Mouse (Mus musculus) left cerebral cortex, adult 2 months (tissue): ENCODE results near the gene Adgrb3. TPM values are rescaled to one million over a fixed set of nuclear protein-coding genes. Genes with fewer than 3 reads are reported as not detected.

ENCODE experiments used
- DNase-seq, 2 experiments: peaks; one replicate each; pipeline ENCODE4 v3.0.0; 2021 to 2022; ENCODE audit warnings: low spot score in 2 of 2, mixed read lengths in 1 of 2; ENCODE audit errors: extremely low spot score in 1 of 2
- H3K27ac ChIP-seq: fragments of 200-600 bp; 2 replicates; pipeline ENCODE4 v1.8.1; 2022
- H3K4me3 ChIP-seq: fragments of 200-600 bp; 2 replicates; pipeline ENCODE4 v1.8.1; 2022
- CTCF ChIP-seq: fragments of 200-600 bp; IDR thresholded peaks from 2 replicates; pipeline ENCODE4 v1.8.1; 2022; ENCODE audit warnings: antibody characterized with exemption, mild to moderate bottlenecking, moderate library complexity
- intact Hi-C: fragments of 180-260 bp; cut with DNase I; formaldehyde crosslinking; loops from one replicate; pipeline ENCODE4 v1.15.1; 2025
- long read RNA-seq, 2 experiments: library from polyadenylated mRNA; stranded (forward); transcript quantifications; one replicate each; pipeline ENCODE4 v2.0.0; 2021; ENCODE audit warnings: borderline mapping rate in 2 of 2
- total RNA-seq, 2 experiments: library from RNA; stranded (reverse); gene quantifications; 2 replicates each; pipeline ENCODE4 v1.2.3; 2021

Gene Adgrb3
- 100 to 1,000 TPM; 100 to 103 TPM for total RNA-seq
- long read RNA-seq, experiment 1, transcript Adgrb3-203 (16 exons, 2,953 nt) = major isoform, 7 of 33 reads
- long read RNA-seq, experiment 1, partial matches to known transcripts = 13 of 33 reads
- long read RNA-seq, experiment 1, other reads (novel, unspliced or antisense) = 13 of 33 reads
- long read RNA-seq, experiment 2, partial matches to known transcripts = 16 of 23 reads
- long read RNA-seq, experiment 2, other reads (novel, unspliced or antisense) = 4 of 23 reads

DNA sequence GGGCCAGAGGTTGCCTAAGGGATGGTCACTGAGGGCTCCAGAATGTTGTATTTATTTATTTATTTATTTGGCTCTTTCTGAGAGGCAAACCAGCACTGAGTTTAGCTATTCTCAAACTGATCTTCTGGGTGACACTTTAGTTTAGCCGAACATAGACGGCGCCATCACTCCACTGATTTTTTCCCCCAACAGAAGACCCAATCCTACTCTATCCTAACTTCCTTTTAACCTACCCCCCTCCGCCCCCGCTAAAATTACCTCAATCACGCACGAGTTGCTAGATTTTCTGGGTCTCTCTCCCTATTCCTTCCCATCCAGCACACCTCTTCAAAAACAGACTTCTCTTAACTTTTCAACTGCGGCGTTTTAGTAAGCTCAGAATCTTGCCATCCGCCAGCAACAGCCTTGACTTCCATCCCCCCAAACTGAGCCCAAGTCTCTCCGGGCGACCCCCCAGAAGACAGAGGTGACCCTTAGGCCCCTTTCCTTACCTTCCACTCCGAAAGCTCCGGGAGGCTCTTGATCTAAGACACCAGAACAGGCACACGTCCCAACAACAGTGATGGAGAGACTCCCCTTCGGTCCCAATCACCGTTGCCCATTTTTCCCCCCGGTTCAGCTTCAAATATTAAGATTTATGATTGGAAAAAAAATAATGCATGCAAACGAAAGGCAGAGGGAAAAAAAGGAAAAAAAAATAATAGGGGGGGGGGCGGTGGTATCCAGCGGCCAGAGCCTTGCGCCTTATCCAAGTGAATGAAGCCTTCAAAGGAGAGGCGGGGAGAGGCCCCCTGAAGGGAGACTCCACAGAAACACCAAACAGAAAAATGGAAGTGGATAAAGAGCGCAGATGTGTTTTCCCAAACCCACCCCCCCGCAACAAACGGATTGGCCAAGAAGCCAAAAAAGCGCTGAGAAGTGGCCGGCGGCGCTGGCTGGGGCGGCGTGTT lies at the start of gene Adgrb3:
TSS of gene Adgrb3 (minus strand) at position 737 of the 950 bp plus-strand sequence.
- intact Hi-C loops = loop anchor here (5.0 to 10.0 kb wide), 3 partner anchors 927 to 1464 kb away; no protein-coding TSS in a partner anchor
- DNase-seq = peak; percentile 31 to 51

DNA sequence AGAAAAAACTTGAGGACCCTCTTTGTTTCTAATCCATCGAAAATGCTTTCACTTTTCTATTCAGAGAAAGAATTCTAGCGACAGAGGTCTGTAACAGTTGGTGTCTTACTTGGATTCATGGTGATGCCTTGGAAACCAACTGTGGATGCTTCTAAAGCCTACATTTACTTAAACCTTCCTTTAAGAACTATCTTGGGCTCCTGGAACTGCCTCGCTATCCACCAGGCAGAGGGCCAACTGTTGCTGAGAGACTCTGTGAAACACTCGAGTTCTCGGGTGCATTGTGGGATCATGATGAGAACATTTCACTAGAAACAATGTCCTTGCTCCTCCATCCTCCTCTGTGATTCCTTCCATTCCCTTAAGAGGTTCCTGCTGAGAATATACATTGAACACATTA lies 48.0 kb upstream of the Adgrb3 start:
- Histone ChIP-seq H3K4me3 (no peak overlapping the region), H3K27ac (no peak overlapping the region)
- no peak for TF ChIP-seq CTCF
- no peak for DNase-seq
- intact Hi-C loops = no loop called here

More for the DNA sequence above, at the start of gene Adgrb3:
- Histone ChIP-seq H3K4me3 (peak within 1 kb of the TSS; percentile 74), H3K27ac (peak within 1 kb of the TSS; percentile 94)
- peak; percentile 17 for TF ChIP-seq CTCF

DNA sequence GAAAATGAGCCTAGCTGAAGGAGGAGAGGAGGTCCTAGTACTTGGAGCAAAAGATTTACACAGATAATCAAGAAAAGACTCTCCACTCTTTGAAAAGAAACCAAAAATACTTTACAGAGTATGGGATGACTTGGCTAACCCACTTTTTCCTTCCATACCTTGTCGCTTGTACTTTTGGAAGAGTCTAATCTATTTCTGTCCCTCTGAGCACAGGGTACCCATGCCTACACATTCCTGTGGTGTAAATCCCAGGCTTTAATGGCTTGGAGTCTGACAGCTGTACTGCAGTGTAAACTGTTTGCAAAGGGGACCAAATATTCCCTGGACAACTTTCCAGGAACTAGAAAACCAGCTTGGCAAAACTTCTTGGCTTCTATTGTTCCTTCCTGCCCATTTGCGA lies 28.0 kb upstream of the Adgrb3 start:
- TF ChIP-seq CTCF = no peak
- intact Hi-C loops = no loop called here
- DNase-seq = no peak
- no peak overlapping the region for H3K27ac ChIP-seq
- H3K4me3 ChIP-seq = no peak overlapping the region

DNA sequence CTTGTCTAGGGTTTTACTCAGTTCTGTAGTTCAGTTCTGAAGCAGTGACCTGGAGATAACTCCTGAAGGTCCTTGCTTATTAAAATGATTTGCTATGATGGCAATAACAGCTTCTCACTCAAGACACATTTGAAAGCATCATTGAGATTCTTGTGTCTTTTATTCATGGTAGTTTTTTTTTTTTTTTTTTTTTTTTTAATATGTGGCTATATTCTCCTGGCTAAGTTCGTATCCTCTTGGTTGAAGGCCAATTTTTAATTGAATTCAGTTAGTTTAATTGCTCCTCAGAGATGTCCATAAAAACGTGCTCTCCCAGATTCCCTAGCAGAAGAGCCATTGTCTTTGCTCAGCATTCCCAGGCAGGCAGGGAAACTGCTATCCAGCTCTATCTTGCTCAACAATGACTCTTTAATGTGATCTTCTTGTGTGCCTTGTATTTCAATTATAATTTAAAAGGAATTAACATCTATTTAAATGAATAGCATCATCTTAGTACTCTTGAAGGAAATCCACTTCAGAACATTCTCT lies 25.0 kb upstream of the Adgrb3 start:
- Histone ChIP-seq H3K27ac (no peak overlapping the region), H3K4me3 (no peak overlapping the region)
- intact Hi-C loops = no loop called here
- DNase-seq = no peak
- TF ChIP-seq CTCF = no peak

DNA sequence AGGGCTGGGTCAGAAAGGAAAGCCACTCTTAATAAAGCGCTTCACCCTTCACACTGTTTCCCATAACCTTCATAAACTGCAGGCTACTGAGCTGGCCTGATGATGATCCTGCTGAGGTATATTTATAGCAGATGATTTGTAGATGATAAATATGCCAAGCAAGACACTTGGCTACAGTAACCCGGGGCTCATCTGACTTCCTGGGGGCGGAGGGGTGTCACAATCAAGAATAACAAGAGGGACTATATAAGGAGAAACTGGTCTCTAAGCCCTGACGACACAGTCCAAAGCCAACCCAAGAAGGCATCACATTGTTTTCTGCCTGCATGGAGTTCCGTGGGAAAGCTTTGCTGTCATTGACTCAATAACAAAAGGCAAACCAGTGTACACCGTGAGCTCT lies 2.8 kb upstream of the Adgrb3 start:
- Histone ChIP-seq H3K27ac (peak overlapping the region; percentile 32; the same call in 1 of the 2 replicates), H3K4me3 (peak overlapping the region; percentile 70)
- DNase-seq = no peak
- intact Hi-C loops = loop anchor here (5.0 to 10.0 kb wide), 2 partner anchors 60 to 453 kb away; no protein-coding TSS in a partner anchor
- TF ChIP-seq CTCF = no peak

DNA sequence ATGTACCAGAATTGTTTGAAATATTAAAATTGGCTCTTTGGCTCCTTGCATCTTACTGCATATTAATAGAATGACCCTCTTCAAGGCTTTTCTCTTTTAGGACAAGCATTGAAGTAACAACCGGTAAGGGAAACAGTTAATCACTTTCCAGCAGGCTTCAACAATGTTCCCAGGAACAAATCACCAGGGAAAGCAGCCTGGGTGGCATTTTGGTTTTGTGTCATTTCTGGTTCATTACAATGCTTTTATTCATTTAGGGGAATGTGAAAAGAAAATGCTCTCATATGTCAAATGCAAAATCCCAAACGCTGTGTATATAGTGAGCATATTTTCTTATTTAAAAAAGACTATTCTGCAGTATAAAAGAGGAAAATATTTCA lies 2.0 kb upstream of the Adgrb3 start:
- Histone ChIP-seq H3K27ac (no peak overlapping the region; the same call in 1 of the 2 replicates), H3K4me3 (peak overlapping the region; percentile 70)
- no peak for DNase-seq
- no peak for TF ChIP-seq CTCF
- intact Hi-C loops = loop anchor here (5.0 to 10.0 kb wide), 2 partner anchors 61 to 453 kb away; no protein-coding TSS in a partner anchor

DNA sequence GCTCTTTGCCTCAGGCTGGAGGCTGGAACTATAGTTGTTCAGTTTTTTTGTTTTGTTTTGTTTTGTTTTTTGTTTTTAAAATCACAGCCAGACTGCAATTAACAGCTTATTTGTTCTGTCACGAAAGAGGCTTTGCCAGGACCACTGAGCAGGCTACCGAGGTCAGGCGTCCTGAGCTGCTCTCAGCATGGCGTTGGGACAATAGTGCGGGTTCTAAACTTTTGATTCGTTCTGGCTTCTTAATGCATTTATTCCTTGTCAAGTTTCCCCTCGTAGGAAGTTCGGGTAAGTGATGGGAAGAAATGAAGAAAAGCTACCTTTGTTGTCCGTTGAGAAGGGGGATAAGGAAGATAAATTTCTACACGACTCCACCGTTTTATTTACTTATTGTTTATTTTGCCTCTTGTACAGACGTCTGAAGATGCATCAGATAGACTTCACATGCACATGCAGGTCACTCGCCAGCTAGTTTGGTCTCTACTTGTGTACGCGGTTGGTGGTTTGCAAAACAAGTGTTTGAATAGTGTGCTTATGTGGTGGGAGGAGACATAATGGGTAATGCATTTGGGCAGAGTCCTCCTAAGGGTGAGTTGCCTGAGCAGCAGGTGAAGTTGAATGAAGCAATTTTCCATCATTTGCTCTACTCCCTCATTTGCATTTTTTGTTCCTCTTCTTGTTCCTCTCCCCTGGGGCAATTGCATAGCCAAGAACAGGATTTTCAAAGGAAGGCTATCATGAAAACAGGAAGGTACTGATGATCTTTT lies 1.4 kb upstream of the Adgrb3 start:
- H3K4me3 ChIP-seq = peak overlapping the region; percentile 70
- H3K27ac ChIP-seq = peak overlapping the region; percentile 86
- intact Hi-C loops = loop anchor here (5.0 to 10.0 kb wide), 2 partner anchors 61 to 454 kb away; no protein-coding TSS in a partner anchor
- DNase-seq = peak in 1 of 2 experiments; percentile 16
- TF ChIP-seq CTCF = no peak

DNA sequence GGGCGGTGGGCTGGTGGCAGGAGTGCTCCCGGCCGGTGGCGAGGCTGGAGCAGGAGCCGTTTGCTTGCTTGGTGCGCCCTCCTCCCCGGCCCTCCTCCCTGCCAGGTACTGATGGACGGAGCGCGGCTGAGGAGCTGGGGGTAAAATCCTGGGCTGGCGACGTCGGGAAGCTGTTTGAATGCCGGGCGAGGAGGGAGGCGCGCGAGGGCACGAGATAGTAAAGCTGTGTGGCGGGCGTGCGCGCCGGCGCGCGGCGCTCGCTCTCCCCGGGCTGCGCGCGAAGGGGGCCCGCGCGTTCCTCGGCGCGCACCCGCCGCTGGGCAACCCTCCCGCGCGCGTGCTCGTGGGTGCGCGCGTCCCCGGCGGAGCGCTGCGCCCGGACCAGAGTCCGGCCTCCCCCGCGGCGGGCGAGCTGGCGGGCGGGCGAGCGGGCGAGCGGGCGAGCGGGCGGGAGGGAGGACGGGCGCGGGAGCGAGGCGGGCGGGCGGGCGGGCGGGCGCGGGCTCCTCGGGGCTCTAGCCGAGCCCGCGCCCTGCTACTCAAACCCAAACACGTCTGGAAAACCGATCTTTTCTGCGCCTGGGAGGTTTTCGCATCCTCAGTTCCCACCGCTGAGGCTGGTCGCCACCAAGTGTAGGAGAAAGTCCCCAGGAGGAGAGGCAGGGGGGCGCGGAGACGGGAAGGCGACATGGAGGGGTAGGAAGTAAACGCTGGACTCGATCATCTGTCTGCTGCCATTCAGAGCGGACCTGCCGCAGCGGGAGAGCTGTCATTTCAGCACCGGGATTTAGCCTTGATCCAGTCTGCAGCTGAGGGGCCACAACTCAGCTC lies 629 bp upstream of the Adgrb3 start:
- Histone ChIP-seq H3K27ac (peak overlapping the region; percentile 94), H3K4me3 (peak overlapping the region; percentile 74)
- TF ChIP-seq CTCF = no peak
- intact Hi-C loops = loop anchor here (5.0 to 10.0 kb wide), 5 partner anchors 62 to 1465 kb away; no protein-coding TSS in a partner anchor
- DNase-seq = peak; percentile 77 to 81

DNA sequence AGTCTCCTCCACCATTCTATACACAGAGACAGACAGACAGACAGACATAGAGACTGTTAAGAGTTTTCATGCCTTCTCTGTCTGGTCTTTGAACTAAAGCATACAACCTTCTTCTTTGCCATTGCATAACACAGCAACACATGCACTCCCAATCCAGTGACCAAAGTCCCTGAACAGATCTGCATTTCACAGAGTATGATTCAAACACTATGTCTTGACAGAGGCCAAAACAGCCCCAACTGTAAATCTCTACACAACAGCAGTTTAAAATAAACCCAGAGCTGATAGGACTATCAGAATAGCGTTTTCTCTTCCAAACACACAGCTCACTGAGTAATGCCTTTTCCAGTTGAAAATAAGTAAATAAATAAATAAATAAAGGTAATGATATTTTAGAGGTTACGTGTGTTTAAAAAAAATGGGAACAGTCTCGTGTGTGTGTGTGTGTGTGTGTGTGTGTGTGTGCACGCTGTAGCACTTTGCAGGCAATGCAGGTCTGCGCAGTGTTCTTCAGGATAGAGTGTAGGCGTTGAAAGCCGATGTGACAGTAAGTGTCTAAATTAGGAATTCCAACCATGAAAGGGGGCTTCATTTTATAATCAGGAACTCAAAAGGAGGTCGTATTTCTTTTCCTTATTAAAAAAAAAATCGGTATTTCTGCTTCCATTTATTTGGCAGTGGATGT lies 1.3 kb downstream of the Adgrb3 start:
- H3K4me3 ChIP-seq = peak overlapping the region; percentile 74
- TF ChIP-seq CTCF = no peak
- DNase-seq = peak; percentile 25 to 26
- intact Hi-C loops = loop anchor here (5.0 to 10.0 kb wide), 3 partner anchors 926 to 1463 kb away; no protein-coding TSS in a partner anchor
- peak overlapping the region; percentile 94 for H3K27ac ChIP-seq

DNA sequence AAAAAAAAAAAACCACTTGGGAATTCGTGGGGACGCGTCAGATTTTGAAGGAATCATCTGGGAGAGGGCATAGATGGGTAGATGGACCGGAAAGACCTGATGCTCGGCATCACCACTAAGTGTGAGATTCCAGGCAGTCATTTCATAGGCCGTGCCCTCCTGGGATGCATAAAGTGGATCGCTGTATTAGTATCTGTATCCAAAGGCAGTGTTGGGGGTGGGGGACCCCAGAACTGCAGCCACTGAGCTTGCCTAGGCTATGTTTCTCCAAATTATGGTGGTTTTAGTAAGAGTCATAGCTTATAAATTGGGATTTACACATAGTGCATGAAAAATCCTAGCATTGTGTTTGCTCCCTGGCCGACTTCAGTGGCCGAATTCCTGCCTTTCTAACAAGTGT lies 2.1 kb downstream of the Adgrb3 start:
- H3K27ac ChIP-seq = peak overlapping the region; percentile 94
- peak overlapping the region; percentile 74 for H3K4me3 ChIP-seq
- DNase-seq = peak; percentile 18 to 24
- no peak for TF ChIP-seq CTCF
- intact Hi-C loops = loop anchor here (2.0 to 10.0 kb wide), 5 partner anchors 131 to 1463 kb away; no protein-coding TSS in a partner anchor
